ENCODE assay signal across 10 mouse cellular contexts in genomic region chr5:148071800-148072199, GRCm38 (mm10).
A peak's percentile ranks its signal among the peaks of the same experiment; 100 is the strongest.
DNase-seq lines count a peak whose midpoint lies in the region; ATAC-seq and TF ChIP-seq lines count a peak whose summit lies in the region.
"Had no signal": no experiment of that assay in that cellular context is flagged by ENCODE, and none has a peak within 500 bp of the region (broad histone marks: within the 10 kb centered on the region; RNA-seq: fewer than 3 reads in every experiment).

No protein-coding gene starts in this region.

- H3K27me3 ChIP-seq in lung, embryonic 14.5 days (ENCODE audit: insufficient read depth, low read length), result no peaks in the 10 kb centered on the region

- H3K4me1 ChIP-seq in lung, embryonic 14.5 days (ENCODE audit: insufficient read depth), result no peaks in the 10 kb centered on the region
- H3K4me1 ChIP-seq in lung, adult 2 months (ENCODE audit: control insufficient read depth, insufficient read depth, low read length), result no peaks in the 10 kb centered on the region

- no peak overlapping the region for H3K9ac ChIP-seq in lung, embryonic 14.5 days
- H3K9ac ChIP-seq: liver, embryonic 14.5 days had no signal

- H3K4me3 ChIP-seq in lung, embryonic 14.5 days (ENCODE audit: low read depth, low read length), result no peak overlapping the region
- H3K4me3 ChIP-seq in lung, adult 2 months (replicated peaks; ENCODE audit: extremely low read depth, low read depth, low read length), result no peak overlapping the region
- H3K4me3 ChIP-seq: heart, adult 2 months had no signal

- DNase-seq in adrenal gland, adult (ENCODE audit: inconsistent age in 2 of 2, low spot score in 1 of 2), result peak; percentile 23 to 62
- no peak for DNase-seq in adrenal gland, postnatal 4 days (ENCODE audit: low spot score in 2 of 2)
- peak; percentile 86 for DNase-seq in lung, embryonic 14.5 days
- no peak for DNase-seq in lung, adult 2 months
- peak; percentile 84 for DNase-seq in embryo, embryonic 10 days (ENCODE audit: low spot score)
- peak; percentile 71 for DNase-seq in mesoderm, embryonic 11.5 days (ENCODE audit: low read depth, low spot score)
- DNase-seq in spleen, adult 18-20 months, result no peak
- no peak for DNase-seq in cerebellum, adult 11-12 months

- H3K9me3 ChIP-seq in lung, embryonic 14.5 days (ENCODE audit: low read depth, low read length), result no peaks in the 10 kb centered on the region; the same call in 1 of the 2 replicates

- H3K4me2 ChIP-seq in lung, embryonic 14.5 days, result no peak overlapping the region

- 5% methylated on average over 9 of the region's 9 CpGs for WGBS in lung, embryonic 14.5 days
- 10% methylated on average over 9 of the region's 9 CpGs for WGBS in lung, adult 2 months

- H3K36me3 ChIP-seq in lung, embryonic 14.5 days (ENCODE audit: insufficient read depth), result no peaks in the 10 kb centered on the region

- H3K27ac ChIP-seq in lung, embryonic 14.5 days (ENCODE audit: low read depth), result no peak overlapping the region
- H3K27ac ChIP-seq: heart, adult 2 months; liver, embryonic 14.5 days had no signal

- ATAC-seq in lung, embryonic 14.5 days (ENCODE audit: insufficient read depth), result no peak

- TF ChIP-seq CTCF in lung, embryonic 14.5 days (IDR thresholded peaks at IDR 0.05; ENCODE audit: low read depth), result no peak
- TF ChIP-seq CTCF in lung, adult 2 months (IDR thresholded peaks at IDR 0.05; ENCODE audit: insufficient read depth, low read length), result no peak

- no peak for TF ChIP-seq POLR2A in lung, adult 2 months (IDR thresholded peaks at IDR 0.05; ENCODE audit: borderline replicate concordance, extremely low read depth, low read depth, low read length)

Comparison
In these comparisons a context has a peak if more than half of its experiments do, and no peak if none do; other contexts are left out.
1. DNase-seq: peak in adrenal gland, adult (2 of 2), lung, embryonic 14.5 days (single experiment), embryo, embryonic 10 days (single experiment) and mesoderm, embryonic 11.5 days (single experiment); none in adrenal gland, postnatal 4 days (0 of 2), lung, adult 2 months (single experiment), spleen, adult 18-20 months (0 of 2) and cerebellum, adult 11-12 months (single experiment).